Mouse (Mus musculus) liver, embryonic 12.5 days (tissue): Measurements from ENCODE around the gene Bcl2a1d. TPM values are rescaled to one million over a fixed set of nuclear protein-coding genes. Genes with fewer than 3 reads are reported as not detected.

Source experiments
- polyA plus RNA-seq: library from polyadenylated mRNA; unstranded; fragments of >200 nt; fragmentation: Nextera tagmentation; extraction: Ambion mirVana; gene quantifications from 2 replicates; pipeline ENCODE4 v1.2.1, GENCODE M21; 2016

Gene Bcl2a1d
- polyA plus RNA-seq, 1 experiment from 2014 or later = not detected

Other genes with a start within 250 kb of the Bcl2a1d start
- 77.0 and 79.0 TPM in 2 replicates for gene Syncrip, start 249.3 kb downstream of the Bcl2a1d start, polyA plus RNA-seq
- 5.9 and 6.2 TPM in 2 replicates for gene Zfp949, start 183.9 kb downstream of the Bcl2a1d start, polyA plus RNA-seq
- gene Trim43a, start 151.0 kb downstream of the Bcl2a1d start, polyA plus RNA-seq = not detected in 2 replicates
- 24.2 and 28.3 TPM in 2 replicates for gene Mthfsl, start 11.6 kb downstream of the Bcl2a1d start, polyA plus RNA-seq
- not detected in 2 replicates for gene Trim43c, start 107.2 kb upstream of the Bcl2a1d start, polyA plus RNA-seq
- gene Bcl2a1a, start 225.0 kb upstream of the Bcl2a1d start, polyA plus RNA-seq = 0.18 TPM in 1 of 2 replicates, not detected in the other